Mouse (Mus musculus): ENCODE results near the gene Auh.

GRCm38 (mm10) chr13:52944116-52944515 lies 14.6 kb upstream of the Auh start:
- TF ChIP-seq POLR2A (IDR thresholded peaks at IDR 0.05; ENCODE audit: borderline replicate concordance, extremely low read depth, insufficient read depth, insufficient read length, poor library complexity, severe bottlenecking) (no peak), CTCF (IDR thresholded peaks at IDR 0.05; ENCODE audit: borderline replicate concordance, extremely low read depth, insufficient read depth, insufficient read length) (no peak)

Data from brain, embryonic 14.5 days (tissue).